Mouse (Mus musculus) skeletal muscle tissue, adult 2 months (tissue): ENCODE results near the gene Bbof1.

ENCODE experiments used
- DNase-seq: peaks from one replicate; pipeline ENCODE4 v3.0.0-alpha.2; 2012; ENCODE audit warnings: low read depth, low spot score

Bbof1 gene

GRCm38 (mm10) chr12:84408819-84409507, at the start of gene Bbof1, which contains the start of gene Entpd5:
TSS of gene Bbof1 (plus strand) at chr12:84409071.
TSS of gene Entpd5 (minus strand) at chr12:84409029.
- DNase-seq, result peak; percentile 68

- DNase-seq, result peak; percentile 96
Measured at GRCm38 (mm10) chr12:84361555-84362489, 47.0 kb upstream of the Bbof1 start, which contains the start of the genes Coq6 and Fam161b. TSS of gene Coq6 (plus strand) at chr12:84361657. TSS of gene Fam161b (minus strand) at chr12:84361833.

- DNase-seq, result no peak
Measured at GRCm38 (mm10) chr12:84362872-84363271, 46.0 kb upstream of the Bbof1 start.

DNA sequence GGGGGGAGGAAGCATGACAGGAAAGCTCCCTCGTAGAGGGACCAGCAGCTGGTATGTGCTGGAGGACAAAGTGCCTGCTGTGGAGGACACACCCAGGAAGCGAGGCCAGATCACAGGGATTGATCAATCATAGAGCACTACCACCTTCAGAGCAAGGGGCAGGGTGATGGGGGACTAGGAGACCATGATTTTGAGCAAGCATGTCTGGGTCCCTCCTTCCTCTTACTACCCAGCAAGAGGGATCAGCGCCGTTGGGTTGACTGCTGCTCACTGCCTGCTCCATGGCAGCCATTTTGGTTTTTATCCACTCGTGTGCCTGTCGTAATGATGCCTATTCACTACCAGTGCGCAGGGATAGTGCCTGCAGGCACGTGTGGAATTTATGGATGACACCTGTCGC, 44.6 kb upstream of the Bbof1 start:
- DNase-seq, result no peak

DNA sequence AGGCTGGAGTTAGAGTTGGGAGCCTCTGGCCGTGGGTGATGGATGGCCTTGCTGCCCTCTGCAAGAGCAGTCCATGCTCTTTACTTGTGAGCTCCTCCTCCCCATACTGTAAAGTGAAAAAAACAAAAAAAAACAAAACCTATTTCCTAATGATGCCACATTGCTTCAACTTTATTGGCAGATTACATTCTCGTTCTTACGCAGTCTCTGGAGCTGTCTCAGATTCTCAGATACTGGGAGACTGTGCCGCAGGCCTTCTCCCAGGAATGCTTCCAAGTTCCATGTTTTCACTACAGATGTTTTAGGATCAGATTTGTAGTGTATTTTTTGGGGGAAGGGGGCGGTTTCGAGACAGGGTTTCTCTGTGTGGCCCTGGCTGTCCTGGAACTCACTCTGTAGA, 43.7 kb upstream of the Bbof1 start:
- no peak for DNase-seq

- no peak for DNase-seq
Measured at GRCm38 (mm10) chr12:84366971-84367370, 41.9 kb upstream of the Bbof1 start.

- no peak for DNase-seq
Measured at GRCm38 (mm10) chr12:84371647-84372046, 37.2 kb upstream of the Bbof1 start.

DNA sequence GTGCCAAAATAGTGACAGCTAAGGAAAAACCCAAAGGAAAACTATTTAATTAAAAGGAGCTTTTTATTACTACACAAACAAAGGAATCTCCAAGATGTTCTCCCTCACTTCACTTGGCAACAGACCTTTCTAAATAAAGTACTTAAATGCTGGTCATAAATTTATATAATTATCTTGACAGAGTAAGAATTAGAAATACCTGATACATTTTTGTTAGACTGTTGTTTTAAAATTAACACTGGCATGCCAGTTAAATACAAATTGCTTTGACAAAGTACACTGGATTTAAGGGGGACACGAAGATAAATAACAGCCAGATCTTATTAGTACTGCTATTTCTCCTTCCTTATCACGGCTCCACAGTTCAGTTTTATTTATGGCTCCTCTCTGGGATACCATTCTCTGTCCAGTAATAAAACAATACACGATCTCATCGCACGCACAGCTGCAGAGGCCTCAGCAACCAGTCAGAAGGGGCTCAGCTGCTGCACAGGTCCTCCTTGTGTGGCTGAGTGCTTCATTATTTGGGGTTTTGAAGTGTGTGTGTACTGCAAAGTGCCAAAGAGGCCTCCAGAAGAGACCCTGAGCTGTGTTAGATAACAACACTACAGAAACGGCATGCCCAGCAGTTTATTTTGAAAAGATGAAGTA, 34.9 kb upstream of the Bbof1 start:
- no peak for DNase-seq

GRCm38 (mm10) chr12:84382369-84382768, 26.5 kb upstream of the Bbof1 start:
- DNase-seq, result no peak

GRCm38 (mm10) chr12:84384644-84385081, 24.2 kb upstream of the Bbof1 start:
- DNase-seq, result peak; percentile 30

DNA sequence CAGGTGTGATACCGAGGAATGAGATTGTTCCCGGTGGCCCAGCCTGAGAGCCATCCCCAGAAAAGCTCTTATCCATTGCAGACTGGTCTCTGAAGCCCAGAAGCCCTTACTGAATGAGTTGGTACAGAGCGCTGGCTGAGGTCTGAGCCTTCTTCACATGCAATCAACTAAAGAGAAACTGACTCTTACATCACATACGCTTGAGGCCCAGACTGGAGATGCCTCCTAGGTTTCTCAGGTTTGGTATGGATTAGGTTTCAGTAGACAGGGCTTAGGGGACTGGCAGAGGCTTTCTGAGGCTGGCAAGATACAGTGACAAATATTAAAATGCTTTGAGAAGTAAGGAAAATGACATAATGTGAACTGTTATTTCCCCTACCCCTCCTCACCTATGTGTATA, 23.5 kb upstream of the Bbof1 start:
- no peak for DNase-seq

GRCm38 (mm10) chr12:84388097-84388496, 20.8 kb upstream of the Bbof1 start:
- DNase-seq, result no peak

GRCm38 (mm10) chr12:84388774-84389400, 20.0 kb upstream of the Bbof1 start:
- no peak for DNase-seq

DNA sequence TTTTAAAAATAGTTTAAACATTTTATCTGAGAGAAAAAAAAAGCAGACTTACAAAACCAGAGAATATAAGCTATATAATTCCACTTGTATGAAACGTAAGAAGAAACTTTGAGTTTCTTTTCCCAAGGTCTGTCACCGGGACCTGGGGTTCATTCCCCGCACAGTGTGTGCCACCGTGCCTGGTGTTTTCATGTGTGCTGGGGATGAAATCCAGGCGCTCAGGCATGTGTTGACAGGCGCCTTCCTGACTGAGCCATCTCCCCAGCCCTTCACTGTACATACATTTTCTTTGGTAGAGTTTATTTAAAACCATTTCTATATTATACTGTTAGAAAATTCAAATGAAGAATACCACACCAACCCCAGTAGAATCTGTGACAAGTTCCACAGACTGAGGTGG, 18.5 kb upstream of the Bbof1 start:
- no peak for DNase-seq

GRCm38 (mm10) chr12:84392681-84393080, 16.2 kb upstream of the Bbof1 start:
- DNase-seq, result no peak

- no peak for DNase-seq
Measured at GRCm38 (mm10) chr12:84393847-84394246, 15.0 kb upstream of the Bbof1 start.

- no peak for DNase-seq
Measured at GRCm38 (mm10) chr12:84396947-84397679, 11.8 kb upstream of the Bbof1 start.

GRCm38 (mm10) chr12:84397685-84398084, 11.2 kb upstream of the Bbof1 start:
- DNase-seq, result no peak

- no peak for DNase-seq
Measured at GRCm38 (mm10) chr12:84398629-84399028, 10.2 kb upstream of the Bbof1 start.

- no peak for DNase-seq
Measured at GRCm38 (mm10) chr12:84399135-84399534, 9.7 kb upstream of the Bbof1 start.

- DNase-seq, result no peak
Measured at GRCm38 (mm10) chr12:84399663-84400062, 9.2 kb upstream of the Bbof1 start.
